Mouse (Mus musculus) forebrain, embryonic 16.5 days (tissue): ENCODE data around the gene Tead1. TPM values are rescaled to one million over a fixed set of nuclear protein-coding genes. Genes with fewer than 3 reads are reported as not detected.

Experiments used
- ATAC-seq: fragments of 200-750 bp; cut with Nextera tagmentation; 2 replicates; pipeline ENCODE4 v1.8.0; 2017; ENCODE audit warnings: mild to moderate bottlenecking, moderate library complexity
- H3K27ac ChIP-seq: fragments of 300-500 bp; sonication (generic); 2 replicates; pipeline ENCODE4 v1.5.1; 2014; ENCODE audit warnings: low read length, control low read depth
- H3K27me3 ChIP-seq: fragments of 300-500 bp; sonication (generic); replicated peaks from 2 replicates; pipeline ENCODE4 v1.6.1; 2014; ENCODE audit warnings: low read length; ENCODE audit not compliant: control insufficient read depth, insufficient read depth
- H3K36me3 ChIP-seq: fragments of 300-500 bp; sonication (generic); 2 replicates; pipeline ENCODE4 v1.6.1; 2014; ENCODE audit not compliant: control insufficient read depth, insufficient read depth
- H3K4me1 ChIP-seq: fragments of 300-500 bp; sonication (generic); replicated peaks from 2 replicates; pipeline ENCODE4 v1.6.1; 2014; ENCODE audit warnings: low read length; ENCODE audit not compliant: control insufficient read depth, insufficient read depth
- H3K4me2 ChIP-seq: fragments of 300-500 bp; sonication (generic); 2 replicates; pipeline ENCODE4 v1.6.1; 2014; ENCODE audit warnings: mild to moderate bottlenecking, low read length, control low read depth
- H3K4me3 ChIP-seq: fragments of 300-500 bp; sonication (generic); replicated peaks from 2 replicates; pipeline ENCODE4 v1.5.1; 2014; ENCODE audit warnings: mild to moderate bottlenecking, low read length, control low read depth
- H3K9ac ChIP-seq: fragments of 300-500 bp; sonication (generic); replicated peaks from 2 replicates; pipeline ENCODE4 v1.6.1; 2014; ENCODE audit warnings: low read depth, low read length, control low read depth
- H3K9me3 ChIP-seq: fragments of 300-500 bp; sonication (generic); 2 replicates; pipeline ENCODE4 v1.6.1; 2016; ENCODE audit warnings: low read length; ENCODE audit not compliant: control insufficient read depth
- WGBS: fragments of 180-500 bp; shearing (Covaris S2); extraction: QIAGEN DNeasy Blood & Tissue Kit; methylation state at CpG from one replicate; pipeline ENCODE4 v1.1.7; 2014; 5-methylcytosine and 5-hydroxymethylcytosine counted together
- polyA plus RNA-seq: library from polyadenylated mRNA; unstranded; fragments of >200 nt; fragmentation: Nextera tagmentation; extraction: Ambion mirVana; gene quantifications from 2 replicates; pipeline ENCODE4 v1.2.1, GENCODE M21; 2015

The Tead1 gene
- polyA plus RNA-seq, 1 experiment from 2014 or later: 17.6 TPM

- Histone ChIP-seq H3K4me3 (no peak overlapping the region), H3K36me3 (no peaks in the 10 kb centered on the region), H3K4me2 (no peak overlapping the region), H3K27me3 (no peaks in the 10 kb centered on the region), H3K9me3 (no peaks in the 10 kb centered on the region), H3K9ac (peak overlapping the region; percentile 41), H3K4me1 (peaks cover 20% of the 10 kb centered on the region), H3K27ac (peak overlapping the region; percentile 71)
- ATAC-seq: peak; percentile 97
- 3% methylated on average over 8 of the region's 8 CpGs for WGBS
These were observed 204.7 kb downstream of the Tead1 start for GRCm38 (mm10) chr7:112883791-112884274.

GRCm38 (mm10) chr7:112885546-112885945 is 206.4 kb downstream of the Tead1 start:
- H3K4me2 ChIP-seq: no peak overlapping the region
- 68% methylated on average over 8 of the region's 8 CpGs for WGBS
- no peaks in the 10 kb centered on the region for H3K9me3 ChIP-seq
- no peak for ATAC-seq
- no peak overlapping the region for H3K27ac ChIP-seq
- no peak overlapping the region for H3K4me3 ChIP-seq
- no peaks in the 10 kb centered on the region for H3K27me3 ChIP-seq
- no peaks in the 10 kb centered on the region for H3K36me3 ChIP-seq
- H3K4me1 ChIP-seq: peaks cover 20% of the 10 kb centered on the region
- no peak overlapping the region for H3K9ac ChIP-seq

GRCm38 (mm10) chr7:112891883-112892282 is 212.8 kb downstream of the Tead1 start:
- Histone ChIP-seq H3K4me3 (no peak overlapping the region), H3K27me3 (no peaks in the 10 kb centered on the region), H3K4me2 (no peak overlapping the region), H3K9ac (no peak overlapping the region), H3K9me3 (no peaks in the 10 kb centered on the region), H3K4me1 (no peaks in the 10 kb centered on the region), H3K27ac (no peak overlapping the region), H3K36me3 (0 out of 2 replicates have a peak, but pooled peaks cover 2% of the 10 kb centered on the region)
- ATAC-seq: no peak
- 93% methylated on average over 6 of the region's 6 CpGs for WGBS

GRCm38 (mm10) chr7:112892595-112892994 is 213.5 kb downstream of the Tead1 start:
- no peak overlapping the region for H3K9ac ChIP-seq
- no peaks in the 10 kb centered on the region for H3K9me3 ChIP-seq
- 0 out of 2 replicates have a peak, but pooled peaks cover 2% of the 10 kb centered on the region for H3K36me3 ChIP-seq
- no peaks in the 10 kb centered on the region for H3K4me1 ChIP-seq
- WGBS: 68% methylated on average over 5 of the region's 5 CpGs
- no peak overlapping the region for H3K4me3 ChIP-seq
- H3K4me2 ChIP-seq: no peak overlapping the region
- no peaks in the 10 kb centered on the region for H3K27me3 ChIP-seq
- no peak overlapping the region for H3K27ac ChIP-seq
- no peak for ATAC-seq

- 94% methylated on average over 2 of the region's 2 CpGs for WGBS
These were observed 217.2 kb downstream of the Tead1 start for GRCm38 (mm10) chr7:112896363-112896762.

GRCm38 (mm10) chr7:112901710-112902109 is 222.6 kb downstream of the Tead1 start:
- H3K4me1 ChIP-seq: peaks cover 7% of the 10 kb centered on the region
- H3K9me3 ChIP-seq: no peaks in the 10 kb centered on the region
- 95% methylated on average over 7 of the region's 7 CpGs for WGBS
- no peak for ATAC-seq
- H3K27ac ChIP-seq: no peak overlapping the region
- no peak overlapping the region for H3K4me3 ChIP-seq
- H3K9ac ChIP-seq: no peak overlapping the region
- no peaks in the 10 kb centered on the region for H3K27me3 ChIP-seq
- H3K36me3 ChIP-seq: no peaks in the 10 kb centered on the region
- H3K4me2 ChIP-seq: no peak overlapping the region

More at GRCm38 (mm10) chr7:112896363-112896762, 217.2 kb downstream of the Tead1 start:
- no peak overlapping the region for H3K9ac ChIP-seq
- no peaks in the 10 kb centered on the region for H3K27me3 ChIP-seq
- no peaks in the 10 kb centered on the region for H3K4me1 ChIP-seq
- H3K4me2 ChIP-seq: no peak overlapping the region
- H3K4me3 ChIP-seq: no peak overlapping the region
- 0 out of 2 replicates have a peak, but pooled peaks cover 2% of the 10 kb centered on the region for H3K36me3 ChIP-seq
- ATAC-seq: no peak
- no peaks in the 10 kb centered on the region for H3K9me3 ChIP-seq
- H3K27ac ChIP-seq: no peak overlapping the region

GRCm38 (mm10) chr7:112906848-112907247 is 227.7 kb downstream of the Tead1 start:
- Histone ChIP-seq H3K27ac (no peak overlapping the region), H3K9me3 (no peaks in the 10 kb centered on the region), H3K4me2 (no peak overlapping the region), H3K36me3 (no peaks in the 10 kb centered on the region), H3K4me3 (no peak overlapping the region), H3K4me1 (peaks cover 7% of the 10 kb centered on the region), H3K9ac (no peak overlapping the region), H3K27me3 (no peaks in the 10 kb centered on the region)
- WGBS: 80% methylated on average over 5 of the region's 5 CpGs
- no peak for ATAC-seq

- no peak for ATAC-seq
- H3K36me3 ChIP-seq: no peaks in the 10 kb centered on the region
- H3K27ac ChIP-seq: no peak overlapping the region
- H3K4me3 ChIP-seq: no peak overlapping the region
- WGBS: 82% methylated on average over 2 of the region's 2 CpGs
- H3K9ac ChIP-seq: no peak overlapping the region
- H3K4me1 ChIP-seq: peaks cover 7% of the 10 kb centered on the region
- H3K4me2 ChIP-seq: no peak overlapping the region
- no peaks in the 10 kb centered on the region for H3K27me3 ChIP-seq
- H3K9me3 ChIP-seq: no peaks in the 10 kb centered on the region
These were observed 228.3 kb downstream of the Tead1 start for GRCm38 (mm10) chr7:112907468-112907867.

- ATAC-seq: no peak
- H3K4me3 ChIP-seq: no peak overlapping the region
- H3K27me3 ChIP-seq: no peaks in the 10 kb centered on the region
- H3K9ac ChIP-seq: no peak overlapping the region
- H3K4me2 ChIP-seq: no peak overlapping the region
- no peaks in the 10 kb centered on the region for H3K4me1 ChIP-seq
- H3K27ac ChIP-seq: no peak overlapping the region
- no peaks in the 10 kb centered on the region for H3K36me3 ChIP-seq
- no peaks in the 10 kb centered on the region for H3K9me3 ChIP-seq
- WGBS: 89% methylated on average over 10 of the region's 10 CpGs
These were observed 230.0 kb downstream of the Tead1 start for GRCm38 (mm10) chr7:112909164-112909563.

GRCm38 (mm10) chr7:112912969-112913368 is 233.9 kb downstream of the Tead1 start:
- Histone ChIP-seq H3K4me3 (no peak overlapping the region), H3K9ac (no peak overlapping the region), H3K27me3 (no peaks in the 10 kb centered on the region), H3K9me3 (no peaks in the 10 kb centered on the region), H3K4me2 (no peak overlapping the region), H3K4me1 (peaks cover 4% of the 10 kb centered on the region; the same call in 1 of the 2 replicates), H3K36me3 (no peaks in the 10 kb centered on the region), H3K27ac (no peak overlapping the region)
- no peak for ATAC-seq
- WGBS: 86% methylated on average over 3 of the region's 3 CpGs
